Mouse (Mus musculus): ENCODE results near the gene Alms1.
"Not testable (repeated sequence)": the region's sequence is repeated elsewhere in the genome, so short reads cannot be mapped to it uniquely, and the experiment has no call there.

Alms1 gene

GRCm38 (mm10) chr6:85587396-85588143 lies at the start of gene Alms1:
Gene Alms1 (plus strand): TSS chr6:85587531.
- DNase-seq: peak; percentile 96 to 98

GRCm38 (mm10) chr6:85543351-85544175 lies 43.8 kb upstream of the Alms1 start:
- DNase-seq: no peak

- no peak for DNase-seq
These were observed 43.0 kb upstream of the Alms1 start for GRCm38 (mm10) chr6:85544251-85544881.

- DNase-seq: no peak
These were observed 39.7 kb upstream of the Alms1 start for GRCm38 (mm10) chr6:85547642-85548041.

GRCm38 (mm10) chr6:85562374-85562773 lies 25.0 kb upstream of the Alms1 start:
- no peak for DNase-seq

- DNase-seq: no peak
These were observed 14.5 kb upstream of the Alms1 start for GRCm38 (mm10) chr6:85572816-85573215.

GRCm38 (mm10) chr6:85581688-85582087 lies 5.6 kb upstream of the Alms1 start:
- DNase-seq: no peak

- no peak for DNase-seq
These were observed 2.7 kb upstream of the Alms1 start for GRCm38 (mm10) chr6:85584612-85585011.

- peak in 1 of 2 experiments; percentile 18 for DNase-seq
These were observed 445 bp upstream of the Alms1 start for GRCm38 (mm10) chr6:85586805-85587367.

GRCm38 (mm10) chr6:85588164-85588563 lies 833 bp downstream of the Alms1 start:
- no peak for DNase-seq

GRCm38 (mm10) chr6:85588568-85588967 lies 1.2 kb downstream of the Alms1 start:
- DNase-seq: no peak

- no peak for DNase-seq
These were observed 2.8 kb downstream of the Alms1 start for GRCm38 (mm10) chr6:85590116-85590515.

GRCm38 (mm10) chr6:85599310-85599709 lies 12.0 kb downstream of the Alms1 start:
- no peak for DNase-seq

- DNase-seq: no peak
These were observed 23.2 kb downstream of the Alms1 start for GRCm38 (mm10) chr6:85610511-85610910.

- no peak for DNase-seq
These were observed 33.5 kb downstream of the Alms1 start for GRCm38 (mm10) chr6:85620826-85621225.

- DNase-seq: no peak
These were observed 34.3 kb downstream of the Alms1 start for GRCm38 (mm10) chr6:85621600-85621999.

GRCm38 (mm10) chr6:85624511-85624910 lies 37.2 kb downstream of the Alms1 start:
- no peak for DNase-seq

GRCm38 (mm10) chr6:85633165-85633564 lies 45.8 kb downstream of the Alms1 start:
- DNase-seq: no peak

GRCm38 (mm10) chr6:85653244-85653643 lies 65.9 kb downstream of the Alms1 start:
- DNase-seq: no peak

- DNase-seq: peak; percentile 1 to 3
These were observed 114.6 kb downstream of the Alms1 start for GRCm38 (mm10) chr6:85701943-85702342.

- not testable (repeated sequence) for DNase-seq
These were observed 121.9 kb downstream of the Alms1 start for GRCm38 (mm10) chr6:85709206-85709605.

GRCm38 (mm10) chr6:85709607-85710006 lies 122.3 kb downstream of the Alms1 start:
- DNase-seq: not testable (repeated sequence)

GRCm38 (mm10) chr6:85713105-85713504 lies 125.8 kb downstream of the Alms1 start, which contains the start of gene Nat8f7:
Gene Nat8f7 (minus strand): TSS chr6:85713205.
- peak in 1 of 2 experiments; percentile 1 for DNase-seq
